Mouse (Mus musculus): ENCODE results near the gene Apex2.

DNA sequence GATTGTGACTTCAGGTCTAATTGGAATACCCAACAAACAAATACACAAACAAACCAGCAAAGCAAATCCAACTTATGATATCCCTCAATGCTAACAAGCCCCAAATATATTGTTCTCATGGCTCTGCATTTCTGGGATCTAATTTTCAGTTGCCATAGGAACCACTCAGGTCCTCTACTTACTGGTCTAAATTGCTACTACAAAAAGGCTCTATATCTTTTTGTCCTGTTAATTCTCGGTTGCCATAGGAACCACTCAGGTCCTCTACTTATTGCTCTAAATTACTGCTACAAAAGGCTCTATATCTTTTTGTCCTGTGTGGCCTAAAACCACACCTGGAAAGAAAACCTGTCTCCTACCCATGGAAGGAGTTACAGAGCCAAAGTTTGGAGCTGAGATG, 75.5 kb downstream of the Apex2 start:
- TF ChIP-seq CTCF (IDR thresholded peaks at IDR 0.05; ENCODE audit: low read depth), result no peak
- TF ChIP-seq EP300 (IDR thresholded peaks at IDR 0.05; ENCODE audit: low read depth), result no peak

Measured in liver, postnatal 0 days (tissue).